Mouse (Mus musculus): ENCODE measurements around the gene Cyp2a22.
"Not testable (repeated sequence)": the region's sequence is repeated elsewhere in the genome, so short reads cannot be mapped to it uniquely, and the experiment has no call there.

The Cyp2a22 gene

GRCm38 (mm10) chr7:26939262-26939661, at the start of gene Cyp2a22:
Gene Cyp2a22, minus strand, starts transcription at chr7:26939384.
- DNase-seq (ENCODE audit: low spot score): no peak

- DNase-seq (ENCODE audit: low spot score): not testable (repeated sequence)
Observed at GRCm38 (mm10) chr7:26983151-26983550, 44.0 kb upstream of the Cyp2a22 start.

- no peak for DNase-seq (ENCODE audit: low spot score)
Observed at GRCm38 (mm10) chr7:26982551-26982950, 43.4 kb upstream of the Cyp2a22 start.

GRCm38 (mm10) chr7:26981937-26982336, 42.8 kb upstream of the Cyp2a22 start:
- not testable (repeated sequence) for DNase-seq (ENCODE audit: low spot score)

GRCm38 (mm10) chr7:26981464-26981863, 42.3 kb upstream of the Cyp2a22 start:
- DNase-seq (ENCODE audit: low spot score): not testable (repeated sequence)

- DNase-seq (ENCODE audit: low spot score): not testable (repeated sequence)
Observed at GRCm38 (mm10) chr7:26962371-26962770, 23.2 kb upstream of the Cyp2a22 start.

- DNase-seq (ENCODE audit: low spot score): not testable (repeated sequence)
Observed at GRCm38 (mm10) chr7:26953306-26953705, 14.1 kb upstream of the Cyp2a22 start.

- not testable (repeated sequence) for DNase-seq (ENCODE audit: low spot score)
Observed at GRCm38 (mm10) chr7:26952671-26953070, 13.5 kb upstream of the Cyp2a22 start.

GRCm38 (mm10) chr7:26941320-26941925, 2.2 kb upstream of the Cyp2a22 start:
- DNase-seq (ENCODE audit: low spot score): not testable (repeated sequence)

- not testable (repeated sequence) for DNase-seq (ENCODE audit: low spot score)
Observed at GRCm38 (mm10) chr7:26917114-26917513, 22.1 kb downstream of the Cyp2a22 start.

Data from MN1 (cell line).